Mouse (Mus musculus): ENCODE results near the gene Dop1b. TPM values are rescaled to one million over a fixed set of nuclear protein-coding genes. Genes with fewer than 3 reads are reported as not detected.

Gene Dop1b
- total and polyA plus RNA-seq, 3 experiments, result 0.90 to 4.5 (median 3.1) TPM

GRCm38 (mm10) chr16:93686945-93687344 is 24.8 kb upstream of the Dop1b start:
- Histone ChIP-seq H3K27me3 (replicated peaks) (peaks cover 28% of the 10 kb centered on the region), H3K9me3 (replicated peaks; ENCODE audit: low read length) (no peaks in the 10 kb centered on the region), H3K4me3 (replicated peaks in 1 of 3; ENCODE audit: low read depth in 2 of 3, low read length in 2 of 3, poor library complexity in 1 of 3) (no peak overlapping the region), H3K36me3 (replicated peaks in 1 of 2; ENCODE audit: control insufficient read depth in 1 of 2, insufficient read depth in 1 of 2, low read length in 1 of 2) (no peaks in the 10 kb centered on the region), H3K4me2 (ENCODE audit: insufficient read depth, low read depth, poor library complexity, severe bottlenecking) (no peak overlapping the region; the same call in 1 of the 2 replicates), H3K27ac (ENCODE audit: insufficient read depth, low read depth) (no peak overlapping the region), H3K9ac (ENCODE audit: insufficient read depth, low read depth) (no peak overlapping the region), H3K4me1 (ENCODE audit: control insufficient read depth in 1 of 2, insufficient read depth in 2 of 2) (peaks cover 15 to 40% of the 10 kb centered on the region in 2 experiments), H3K79me2 (replicated peaks; ENCODE audit: control insufficient read depth, extremely low read depth, insufficient read depth, poor library complexity, severe bottlenecking) (no peaks in the 10 kb centered on the region)
- in situ Hi-C loops (cut with MboI; ENCODE audit: low pct_ligation_motif_present, low pct_unique_long_range_greater_than_20kb, low sequenced_read_pairs) (loop anchor here (10.0 to 25.0 kb wide), 4 partner anchors 48 to 575 kb away; partner anchors contain the start of genes Chaf1b and Cldn14), dilution Hi-C loops (cut with MboI; ENCODE audit: extremely low pct_ligation_motif_present, extremely low pct_unique_long_range_greater_than_20kb, low sequenced_read_pairs) (no loop called here)
- TF ChIP-seq TCF12 (IDR thresholded peaks at IDR 0.05; ENCODE audit: low read depth, low read length) (no peak), ETS1 (conservative IDR thresholded peaks at IDR 0.05; ENCODE audit: low read depth, low read length) (no peak), HCFC1 (IDR thresholded peaks at IDR 0.05; ENCODE audit: low read depth, low read length) (no peak), POLR2AphosphoS2 (IDR thresholded peaks at IDR 0.05; ENCODE audit: low read depth, low read length) (no peak), MXI1 (IDR thresholded peaks at IDR 0.05; ENCODE audit: low read depth, low read length) (no peak), ZNF384 (IDR thresholded peaks at IDR 0.05; ENCODE audit: low read depth, low read length) (peak; percentile 45; the same call in 1 of the 2 replicates), POLR2A (IDR thresholded peaks at IDR 0.05; ENCODE audit: low read depth, low read length) (no peak), MYC (IDR thresholded peaks at IDR 0.05; ENCODE audit: low read depth, low read length) (0 out of 2 replicates have a peak, but pooled peaks have one; percentile 43), NRF1 (IDR thresholded peaks at IDR 0.05; ENCODE audit: low read depth, low read length) (no peak), USF2 (conservative IDR thresholded peaks at IDR 0.05; ENCODE audit: low read depth, low read length) (no peak), RAD21 (IDR thresholded peaks at IDR 0.05; ENCODE audit: low read depth, low read length) (peak; percentile 75), NELFE (IDR thresholded peaks at IDR 0.05; ENCODE audit: low read depth, low read length) (no peak), CHD2 (IDR thresholded peaks at IDR 0.05; ENCODE audit: low read length) (no peak), SMC3 (IDR thresholded peaks at IDR 0.05; ENCODE audit: low read depth, low read length) (peak; percentile 52), MEF2A (IDR thresholded peaks at IDR 0.05; ENCODE audit: borderline replicate concordance, low read depth, low read length) (no peak), CHD1 (IDR thresholded peaks at IDR 0.05; ENCODE audit: low read depth, low read length) (no peak), CTCF (conservative IDR thresholded peaks at IDR 0.05 in 1 of 2, IDR thresholded peaks at IDR 0.05 in 1 of 2; ENCODE audit: low read depth in 2 of 2, low read length in 2 of 2) (peak; percentile 8 to 70; a peak in 2 of 4 replicates), MAX (IDR thresholded peaks at IDR 0.05; ENCODE audit: low read length) (0 out of 2 replicates have a peak, but pooled peaks have one; percentile 36), ZMIZ1 (IDR thresholded peaks at IDR 0.05; ENCODE audit: low read depth, low read length) (no peak), JUN (IDR thresholded peaks at IDR 0.05; ENCODE audit: insufficient read depth, low read depth, low read length) (no peak), KAT2A (IDR thresholded peaks at IDR 0.05; ENCODE audit: insufficient replicate concordance, low read length) (no peak), ELF1 (IDR thresholded peaks at IDR 0.05; ENCODE audit: low read depth, low read length) (no peak), ZKSCAN1 (IDR thresholded peaks at IDR 0.05; ENCODE audit: borderline replicate concordance, low read depth, low read length) (no peak), MAFK (IDR thresholded peaks at IDR 0.05; ENCODE audit: insufficient replicate concordance, low read length) (0 out of 2 replicates have a peak, but pooled peaks have one; percentile 18), RCOR1 (conservative IDR thresholded peaks at IDR 0.05; ENCODE audit: low read depth, low read length) (no peak), MAZ (IDR thresholded peaks at IDR 0.05; ENCODE audit: low read depth, low read length) (no peak), PAX5 (IDR thresholded peaks at IDR 0.05; ENCODE audit: low read length) (no peak), IRF4 (IDR thresholded peaks at IDR 0.05; ENCODE audit: low read depth, low read length) (no peak), JUND (conservative IDR thresholded peaks at IDR 0.05; ENCODE audit: low read depth, low read length) (no peak; the same call in 1 of the 2 replicates), GABPA (IDR thresholded peaks at IDR 0.05; ENCODE audit: insufficient replicate concordance, low read depth, low read length) (no peak), E2F4 (IDR thresholded peaks at IDR 0.05; ENCODE audit: insufficient replicate concordance, low read depth, low read length) (no peak), BHLHE40 (IDR thresholded peaks at IDR 0.05; ENCODE audit: low read depth, low read length) (peak; percentile 47), TBP (conservative IDR thresholded peaks at IDR 0.05; ENCODE audit: low read depth, low read length) (no peak), EP300 (IDR thresholded peaks at IDR 0.05; ENCODE audit: low read length) (no peak)
- peak; percentile 39 for DNase-seq (ENCODE audit: extremely low read depth)
